Mouse (Mus musculus) ES-E14 (cell line): ENCODE data around the gene Nudt12. TPM values are rescaled to one million over a fixed set of nuclear protein-coding genes. Genes with fewer than 3 reads are reported as not detected.

Source experiments
- DNase-seq: peaks from one replicate; pipeline ENCODE4 v3.0.0-alpha.2; 2013; ENCODE audit warnings: low read depth, low spot score
- H3K27ac ChIP-seq: 2 replicates; pipeline ENCODE4 v1.5.1; 2012; ENCODE audit warnings: low read depth, mild to moderate bottlenecking, low read length, moderate library complexity, mixed read lengths; ENCODE audit not compliant: poor library complexity, insufficient read depth, severe bottlenecking
- H3K36me3 ChIP-seq: 2 replicates; pipeline ENCODE4 v1.6.1; 2012; ENCODE audit warnings: mild to moderate bottlenecking, low read length, moderate library complexity, mixed read lengths; ENCODE audit not compliant: control insufficient read depth, poor library complexity, insufficient read depth, severe bottlenecking
- H3K4me1 ChIP-seq, 2 experiments: fragments of 150-350 bp in 1 of 2; sonication (generic) in 1 of 2; 2 replicates each; pipeline ENCODE4 v1.6.1; 2012; ENCODE audit warnings: low read length in 2 of 2, mild to moderate bottlenecking in 1 of 2, mixed read lengths in 1 of 2; ENCODE audit not compliant: control insufficient read depth in 2 of 2, insufficient read depth in 2 of 2, poor library complexity in 1 of 2
- H3K4me3 ChIP-seq, 2 experiments: fragments of 150-350 bp in 1 of 2; sonication (generic) in 1 of 2; 2 replicates each; pipeline ENCODE4 v1.5.1; 2012; ENCODE audit warnings: low read length in 2 of 2, low read depth in 1 of 2, mild to moderate bottlenecking in 1 of 2, mixed read lengths in 1 of 2; ENCODE audit not compliant: insufficient read depth in 1 of 2, poor library complexity in 1 of 2, severe bottlenecking in 1 of 2
- H3K9ac ChIP-seq: 2 replicates; pipeline ENCODE4 v1.6.1; 2012; ENCODE audit warnings: low read depth, mild to moderate bottlenecking, low read length, mixed read lengths; ENCODE audit not compliant: poor library complexity, insufficient read depth, severe bottlenecking
- H3K9me3 ChIP-seq: fragments of 150-350 bp; sonication (generic); 2 replicates; pipeline ENCODE4 v1.6.1; 2012; ENCODE audit warnings: low read depth, mild to moderate bottlenecking, low read length; ENCODE audit not compliant: control insufficient read depth, insufficient read depth
- CHD2 ChIP-seq: IDR thresholded peaks from 2 replicates; pipeline ENCODE4 v1.6.1; 2014; ENCODE audit warnings: mild to moderate bottlenecking, low read depth, low read length, inconsistent platforms
- HCFC1 ChIP-seq: IDR thresholded peaks from 2 replicates; pipeline ENCODE4 v1.6.1; 2012; ENCODE audit warnings: low read length, inconsistent platforms, borderline replicate concordance; ENCODE audit not compliant: insufficient read depth
- MAFK ChIP-seq: IDR thresholded peaks from 2 replicates; pipeline ENCODE4 v1.6.1; 2014; ENCODE audit warnings: mild to moderate bottlenecking, low read depth, low read length, inconsistent platforms; ENCODE audit not compliant: insufficient read depth
- ZC3H11A ChIP-seq: IDR thresholded peaks from 2 replicates; pipeline ENCODE4 v1.6.1; 2012; ENCODE audit warnings: low read depth, mild to moderate bottlenecking, inconsistent platforms, low read length, borderline replicate concordance
- ZNF384 ChIP-seq: IDR thresholded peaks from 2 replicates; pipeline ENCODE4 v1.6.1; 2012; ENCODE audit warnings: low read depth, low read length, inconsistent platforms
- in situ Hi-C, 2 experiments: fragments of 600-800 bp; cut with MboI; formaldehyde crosslinking; loops; one replicate each; pipeline ENCODE4 v1.15.1; 2025; ENCODE audit warnings: low sequenced_read_pairs in 2 of 2, inconsistent platforms in 1 of 2; ENCODE audit not compliant: unreplicated experiment in 2 of 2
- total RNA-seq: library from RNA; depleted of rRNA; stranded (reverse); fragments of 300-350 nt; gene quantifications from 2 replicates; pipeline ENCODE4 v1.2.3, GENCODE M21; 2012

The Nudt12 gene
- total RNA-seq, 1 experiment: 3.4 TPM

GRCm38 (mm10) chr17:59024502-59024901 lies 11.3 kb upstream of the Nudt12 start:
- DNase-seq: no peak
- Histone ChIP-seq H3K4me3 (no peak overlapping the region), H3K4me1 (no peaks in the 10 kb centered on the region), H3K9me3 (no peaks in the 10 kb centered on the region), H3K27ac (no peak overlapping the region), H3K9ac (no peak overlapping the region), H3K36me3 (no peaks in the 10 kb centered on the region)
- TF ChIP-seq ZNF384: no peak
- no peak for TF ChIP-seq HCFC1
- TF ChIP-seq MAFK: no peak
- TF ChIP-seq CHD2: no peak
- no peak for TF ChIP-seq ZC3H11A
- in situ Hi-C loops: no loop called here

- no peak overlapping the region for H3K9ac ChIP-seq
- no peak overlapping the region for H3K27ac ChIP-seq
- no peak overlapping the region for H3K4me3 ChIP-seq
- no peak for DNase-seq
- no peaks in the 10 kb centered on the region for H3K4me1 ChIP-seq
- in situ Hi-C loops: no loop called here
- H3K36me3 ChIP-seq: no peaks in the 10 kb centered on the region
- TF ChIP-seq CHD2: no peak
- no peak for TF ChIP-seq ZC3H11A
- no peak for TF ChIP-seq MAFK
- no peak for TF ChIP-seq HCFC1
- TF ChIP-seq ZNF384: no peak
- no peaks in the 10 kb centered on the region for H3K9me3 ChIP-seq
Observed at GRCm38 (mm10) chr17:59023971-59024370, 10.8 kb upstream of the Nudt12 start.

GRCm38 (mm10) chr17:59018666-59019065 lies 5.5 kb upstream of the Nudt12 start:
- Histone ChIP-seq H3K27ac (no peak overlapping the region), H3K9ac (no peak overlapping the region), H3K4me1 (no peaks in the 10 kb centered on the region), H3K36me3 (no peaks in the 10 kb centered on the region), H3K9me3 (no peaks in the 10 kb centered on the region), H3K4me3 (no peak overlapping the region)
- in situ Hi-C loops: no loop called here
- DNase-seq: no peak
- TF ChIP-seq HCFC1 (no peak), MAFK (no peak), ZNF384 (no peak), ZC3H11A (no peak), CHD2 (no peak)

DNA sequence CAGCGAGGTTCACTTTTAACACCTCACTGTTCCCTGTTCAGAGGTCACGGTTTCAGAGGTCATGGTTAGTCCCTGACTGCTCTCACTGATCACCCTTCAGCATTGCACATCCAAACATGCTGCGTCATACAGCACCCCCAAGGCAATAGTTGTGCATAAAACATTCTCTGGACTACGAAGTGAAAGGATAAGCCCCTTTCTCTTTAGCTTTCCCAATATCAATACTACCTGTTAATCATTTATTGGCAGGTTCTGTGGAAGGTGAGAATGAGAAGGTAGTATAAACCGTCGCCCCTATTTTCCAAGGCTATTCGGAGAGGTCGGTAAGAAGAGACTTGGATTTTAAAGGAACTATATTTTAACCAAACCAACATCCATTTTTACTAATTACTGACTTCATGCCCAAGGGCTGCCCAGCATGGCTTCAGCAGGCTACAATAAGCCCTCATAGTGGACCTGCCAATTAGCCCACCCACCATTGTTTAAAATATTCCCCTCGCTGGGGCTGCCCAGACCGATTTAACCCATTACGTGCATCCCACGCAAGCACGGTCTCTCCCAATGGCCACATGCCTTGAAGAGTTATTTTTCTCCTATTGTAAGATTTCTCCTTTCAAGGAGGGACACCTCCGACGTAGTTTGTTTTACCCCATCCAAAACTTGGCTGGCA lies 616 bp downstream of the Nudt12 start:
- in situ Hi-C loops: no loop called here
- no peak for DNase-seq
- no peak for TF ChIP-seq HCFC1
- no peak for TF ChIP-seq ZC3H11A
- TF ChIP-seq CHD2: no peak
- TF ChIP-seq ZNF384: no peak
- no peak for TF ChIP-seq MAFK
- no peaks in the 10 kb centered on the region for H3K36me3 ChIP-seq
- no peak overlapping the region for H3K27ac ChIP-seq
- H3K4me1 ChIP-seq: 0 out of 4 replicates have a peak, but pooled peaks cover 0 to 2% of the 10 kb centered on the region in 2 experiments
- peak overlapping the region; percentile 68 to 81 for H3K4me3 ChIP-seq
- no peaks in the 10 kb centered on the region for H3K9me3 ChIP-seq
- peak overlapping the region; percentile 58; the same call in 1 of the 2 replicates for H3K9ac ChIP-seq
